Mouse (Mus musculus) forebrain, embryonic 14.5 days (tissue): ENCODE results near the gene Ddc. TPM values are rescaled to one million over a fixed set of nuclear protein-coding genes. Genes with fewer than 3 reads are reported as not detected.

ENCODE experiments used
- ATAC-seq: fragments of 200-750 bp; cut with Nextera tagmentation; 2 replicates; pipeline ENCODE4 v1.8.0; 2017; ENCODE audit warnings: mild to moderate bottlenecking, moderate library complexity
- DNase-seq: peaks from one replicate; pipeline ENCODE4 v3.0.0-alpha.2; 2015; ENCODE audit warnings: low spot score
- H3K27ac ChIP-seq: fragments of 300-500 bp; sonication (generic); 2 replicates; pipeline ENCODE4 v1.5.1; 2014; ENCODE audit warnings: low read depth, mild to moderate bottlenecking, control low read depth, low read length, moderate library complexity
- H3K27me3 ChIP-seq: fragments of 300-500 bp; sonication (generic); replicated peaks from 2 replicates; pipeline ENCODE4 v1.6.1; 2014; ENCODE audit warnings: low read length, control low read depth, mixed read lengths; ENCODE audit not compliant: control insufficient read depth, insufficient read depth
- H3K36me3 ChIP-seq: fragments of 300-500 bp; sonication (generic); 2 replicates; pipeline ENCODE4 v1.6.1; 2014; ENCODE audit warnings: low read length, control low read depth; ENCODE audit not compliant: control insufficient read depth, insufficient read depth
- H3K4me1 ChIP-seq: fragments of 300-500 bp; sonication (generic); 2 replicates; pipeline ENCODE4 v1.6.1; 2014; ENCODE audit warnings: antibody characterized with exemption, low read length, control low read depth; ENCODE audit not compliant: control insufficient read depth, insufficient read depth
- H3K4me2 ChIP-seq: fragments of 300-500 bp; sonication (generic); 2 replicates; pipeline ENCODE4 v1.6.1; 2014; ENCODE audit warnings: mild to moderate bottlenecking, control low read depth, low read length
- H3K4me3 ChIP-seq: fragments of 300-500 bp; sonication (generic); 2 replicates; pipeline ENCODE4 v1.5.1; 2014; ENCODE audit warnings: low read depth, low read length, control low read depth
- H3K9ac ChIP-seq: fragments of 300-500 bp; sonication (generic); 2 replicates; pipeline ENCODE4 v1.6.1; 2014; ENCODE audit warnings: mild to moderate bottlenecking, low read length, control low read depth, moderate library complexity
- H3K9me3 ChIP-seq: fragments of 300-500 bp; sonication (generic); replicated peaks from 2 replicates; pipeline ENCODE4 v1.6.1; 2016; ENCODE audit warnings: low read length, control low read depth, mixed read lengths; ENCODE audit not compliant: control insufficient read depth
- WGBS: fragments of 180-500 bp; shearing (Covaris S2); extraction: QIAGEN DNeasy Blood & Tissue Kit; methylation state at CpG from one replicate; pipeline ENCODE4 v1.1.7; 2014; 5-methylcytosine and 5-hydroxymethylcytosine counted together
- polyA plus RNA-seq: library from polyadenylated mRNA; unstranded; fragments of >200 nt; fragmentation: Nextera tagmentation; extraction: Ambion mirVana; gene quantifications from 2 replicates; pipeline ENCODE4 v1.2.1, GENCODE M21; 2014

Ddc gene
- 7.3 TPM in 2 replicates for polyA plus RNA-seq

DNA sequence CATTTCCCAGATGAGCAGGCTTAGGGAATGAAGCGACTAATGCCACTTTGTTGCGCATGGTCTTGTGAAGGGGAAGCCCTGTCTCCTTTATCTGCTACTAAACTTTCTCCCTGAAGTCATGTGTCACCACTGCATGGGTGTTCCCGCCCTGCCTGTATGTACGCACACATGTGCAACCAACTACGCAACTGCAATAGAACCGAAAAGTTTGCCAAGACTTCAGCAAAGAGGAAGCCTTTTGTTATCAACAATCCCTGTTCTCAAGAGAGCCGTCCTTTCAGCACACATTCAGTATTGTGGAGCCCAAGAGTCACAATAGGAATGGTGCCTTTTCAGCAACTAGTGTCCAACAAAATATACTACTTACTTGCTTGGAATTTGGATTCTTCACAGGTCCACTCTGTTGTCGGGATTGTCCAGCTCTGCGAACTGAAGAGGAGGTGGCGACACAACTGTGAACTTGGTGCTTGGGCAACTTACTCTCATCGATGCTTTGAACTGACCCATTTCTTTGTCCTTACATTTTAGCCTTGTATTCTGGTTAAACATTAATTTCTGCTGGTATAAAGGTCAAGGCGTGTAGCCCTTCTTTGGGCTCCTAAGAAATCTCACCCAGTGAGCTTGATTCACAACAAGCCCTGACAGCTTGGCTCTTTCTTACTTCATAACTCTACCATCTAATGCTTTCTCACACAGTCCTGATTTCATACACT lies at the start of gene Ddc:
TSS of gene Ddc (minus strand) at position 500 of the 713 bp plus-strand sequence.
- Histone ChIP-seq H3K9me3 (no peaks in the 10 kb centered on the region), H3K4me1 (no peaks in the 10 kb centered on the region), H3K4me2 (no peak within 1 kb of the TSS), H3K9ac (no peak within 1 kb of the TSS), H3K36me3 (no peaks in the 10 kb centered on the region), H3K4me3 (no peak within 1 kb of the TSS), H3K27me3 (no peaks in the 10 kb centered on the region), H3K27ac (no peak within 1 kb of the TSS)
- no peak for DNase-seq
- WGBS, result 82% methylated on average over 12 of the region's 12 CpGs
- no peak for ATAC-seq

DNA sequence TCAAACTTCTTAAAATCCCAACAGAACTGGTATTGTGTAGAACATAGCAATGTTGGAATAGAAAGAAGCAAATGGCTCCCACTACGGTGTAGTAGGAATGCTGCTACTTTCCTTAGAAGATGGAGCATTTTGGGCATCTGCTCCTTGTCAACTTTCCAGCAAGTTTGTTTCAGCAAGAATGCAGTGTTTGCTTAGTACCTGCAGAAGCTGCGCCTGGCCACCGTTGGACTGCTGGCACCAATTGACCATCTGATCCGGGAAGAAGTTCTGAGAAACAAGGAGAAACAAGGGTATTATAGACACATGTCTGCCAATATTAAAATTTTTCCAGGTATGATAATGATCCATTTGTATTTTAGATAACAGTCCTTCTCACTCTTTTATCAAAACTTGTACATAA lies 47.8 kb upstream of the Ddc start:
- H3K4me2 ChIP-seq, result no peak overlapping the region
- H3K27ac ChIP-seq, result no peak overlapping the region
- 95% methylated on average over 4 of the region's 4 CpGs for WGBS
- H3K36me3 ChIP-seq, result peaks cover 39% of the 10 kb centered on the region
- no peak overlapping the region for H3K4me3 ChIP-seq
- H3K27me3 ChIP-seq, result no peaks in the 10 kb centered on the region
- no peak for ATAC-seq
- no peak overlapping the region for H3K9ac ChIP-seq
- peaks cover 5% of the 10 kb centered on the region; the same call in 1 of the 2 replicates for H3K4me1 ChIP-seq
- DNase-seq, result no peak
- no peaks in the 10 kb centered on the region for H3K9me3 ChIP-seq

GRCm38 (mm10) chr11:11944814-11945213 lies 46.9 kb upstream of the Ddc start:
- 94% methylated on average over 4 of the region's 4 CpGs for WGBS
- Histone ChIP-seq H3K27me3 (no peaks in the 10 kb centered on the region), H3K4me1 (peaks cover 5% of the 10 kb centered on the region; the same call in 1 of the 2 replicates), H3K4me3 (no peak overlapping the region), H3K36me3 (peaks cover 36% of the 10 kb centered on the region), H3K4me2 (no peak overlapping the region), H3K27ac (no peak overlapping the region), H3K9me3 (no peaks in the 10 kb centered on the region), H3K9ac (no peak overlapping the region)
- no peak for ATAC-seq
- DNase-seq, result no peak

GRCm38 (mm10) chr11:11944082-11944349 lies 46.1 kb upstream of the Ddc start:
- H3K27ac ChIP-seq, result no peak overlapping the region

GRCm38 (mm10) chr11:11943240-11944081 lies 45.5 kb upstream of the Ddc start:
- Histone ChIP-seq H3K4me2 (no peak overlapping the region), H3K9me3 (no peaks in the 10 kb centered on the region), H3K27me3 (no peaks in the 10 kb centered on the region), H3K9ac (no peak overlapping the region), H3K36me3 (peaks cover 35% of the 10 kb centered on the region), H3K4me3 (no peak overlapping the region), H3K4me1 (peaks cover 5% of the 10 kb centered on the region; the same call in 1 of the 2 replicates), H3K27ac (no peak overlapping the region)
- ATAC-seq (no peak), DNase-seq (no peak)
- WGBS, result 79% methylated on average over 13 of the region's 13 CpGs

More at GRCm38 (mm10) chr11:11944082-11944349, 46.1 kb upstream of the Ddc start:
- H3K27me3 ChIP-seq, result no peaks in the 10 kb centered on the region
- no peaks in the 10 kb centered on the region for H3K9me3 ChIP-seq
- peaks cover 5% of the 10 kb centered on the region; the same call in 1 of the 2 replicates for H3K4me1 ChIP-seq
- no peak for DNase-seq
- no peak overlapping the region for H3K4me2 ChIP-seq
- peaks cover 35% of the 10 kb centered on the region for H3K36me3 ChIP-seq
- no peak for ATAC-seq
- no peak overlapping the region for H3K4me3 ChIP-seq
- H3K9ac ChIP-seq, result no peak overlapping the region

GRCm38 (mm10) chr11:11942320-11943217 lies 44.6 kb upstream of the Ddc start:
- no peak for ATAC-seq
- H3K27ac ChIP-seq, result no peak overlapping the region
- no peak overlapping the region for H3K9ac ChIP-seq
- no peak overlapping the region for H3K4me3 ChIP-seq
- no peaks in the 10 kb centered on the region for H3K27me3 ChIP-seq
- H3K36me3 ChIP-seq, result peaks cover 43% of the 10 kb centered on the region
- peaks cover 5% of the 10 kb centered on the region; the same call in 1 of the 2 replicates for H3K4me1 ChIP-seq
- DNase-seq, result no peak
- H3K4me2 ChIP-seq, result no peak overlapping the region
- 45% methylated on average over 6 of the region's 6 CpGs for WGBS
- no peaks in the 10 kb centered on the region for H3K9me3 ChIP-seq

DNA sequence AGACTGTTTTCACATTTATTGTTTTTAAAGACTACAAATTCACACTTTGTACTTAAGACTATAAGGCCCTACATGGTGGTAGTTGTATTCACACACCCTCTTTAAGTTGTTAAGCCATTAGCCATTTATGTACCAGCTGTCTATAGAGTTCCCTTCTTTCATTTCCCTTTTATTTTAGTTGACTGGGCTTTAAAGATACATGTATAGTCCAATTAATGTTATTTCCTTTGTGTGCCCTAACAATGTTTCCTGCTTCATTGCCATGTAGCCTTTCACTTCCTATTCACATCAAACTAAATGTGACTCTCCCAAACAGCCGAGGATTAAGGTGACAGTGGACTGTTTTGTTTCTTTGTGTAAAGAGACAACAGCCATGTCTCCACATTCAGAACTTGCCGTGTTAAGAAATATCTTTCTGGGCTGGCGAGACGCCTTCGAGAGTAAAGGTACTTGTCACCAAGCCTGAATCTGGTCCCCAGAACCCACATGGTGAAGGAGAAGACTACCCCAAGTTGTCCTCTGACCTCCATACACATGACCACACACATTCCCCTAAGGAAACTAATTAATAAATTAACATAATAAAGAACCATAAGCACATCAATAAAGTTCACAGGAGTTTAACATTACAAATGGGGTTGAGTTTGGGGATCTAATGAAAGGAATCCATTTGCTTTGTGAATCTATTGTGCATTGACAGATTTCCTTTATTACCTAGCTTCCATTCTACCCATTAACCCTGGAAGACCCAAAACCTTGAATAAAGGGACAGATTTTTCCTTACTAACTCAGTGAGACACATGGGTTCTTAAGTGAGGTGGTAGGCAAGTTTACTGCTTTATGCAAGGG lies 43.1 kb upstream of the Ddc start:
- Histone ChIP-seq H3K9me3 (no peaks in the 10 kb centered on the region), H3K4me2 (no peak overlapping the region), H3K27ac (no peak overlapping the region), H3K27me3 (no peaks in the 10 kb centered on the region), H3K36me3 (peaks cover 55% of the 10 kb centered on the region), H3K4me1 (peaks cover 5% of the 10 kb centered on the region; the same call in 1 of the 2 replicates), H3K9ac (no peak overlapping the region), H3K4me3 (no peak overlapping the region)
- DNase-seq (peak; percentile 11), ATAC-seq (peak; percentile 60; the same call in 1 of the 2 replicates)
- 9% methylated on average over 5 of the region's 5 CpGs for WGBS

DNA sequence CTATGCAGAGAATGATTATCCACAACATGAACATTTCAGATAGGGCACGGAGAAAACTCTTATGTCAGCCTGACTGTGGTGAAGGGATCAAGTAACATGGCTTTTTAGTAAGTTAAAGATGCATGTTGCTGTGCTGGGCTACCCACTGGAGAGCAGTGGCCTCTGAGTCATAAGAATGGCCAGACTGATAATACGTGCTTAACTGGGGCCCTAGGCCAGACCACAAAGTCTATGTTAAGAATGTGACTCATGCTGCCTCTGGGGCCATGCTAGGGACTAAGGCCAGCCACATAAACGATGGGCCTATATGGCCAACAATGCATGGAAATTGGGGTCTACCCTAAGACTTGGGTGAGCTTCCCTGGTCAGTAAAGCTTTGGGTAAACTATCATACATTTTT lies 41.7 kb upstream of the Ddc start:
- Histone ChIP-seq H3K4me2 (no peak overlapping the region), H3K4me3 (no peak overlapping the region), H3K9ac (no peak overlapping the region), H3K4me1 (peaks cover 5% of the 10 kb centered on the region; the same call in 1 of the 2 replicates), H3K27ac (no peak overlapping the region), H3K27me3 (no peaks in the 10 kb centered on the region), H3K9me3 (no peaks in the 10 kb centered on the region), H3K36me3 (peaks cover 58% of the 10 kb centered on the region)
- WGBS, result 77% methylated on average over 3 of the region's 3 CpGs
- ATAC-seq (no peak), DNase-seq (no peak)
